Mouse (Mus musculus) right cerebral cortex, postnatal 14 days (tissue): ENCODE measurements around the gene Vmn1r59.
"Not testable (repeated sequence)": the region's sequence is repeated elsewhere in the genome, so short reads cannot be mapped to it uniquely, and the experiment has no call there.

Experiments used
- DNase-seq: peaks from one replicate; pipeline ENCODE4 v3.0.0; 2022

The Vmn1r59 gene

GRCm38 (mm10) chr7:5456674-5457073 lies at the start of gene Vmn1r59:
Gene Vmn1r59 (minus strand): TSS chr7:5456774.
- no peak for DNase-seq

GRCm38 (mm10) chr7:5493856-5494255 lies 37.3 kb upstream of the Vmn1r59 start, which contains the start of gene Vmn2r28:
Gene Vmn2r28 (minus strand): TSS chr7:5493956.
- DNase-seq: not testable (repeated sequence)

- DNase-seq: not testable (repeated sequence)
These were observed 2.6 kb downstream of the Vmn1r59 start for GRCm38 (mm10) chr7:5454011-5454410.

GRCm38 (mm10) chr7:5448627-5449026 lies 7.9 kb downstream of the Vmn1r59 start:
- no peak for DNase-seq

- not testable (repeated sequence) for DNase-seq
These were observed 43.3 kb downstream of the Vmn1r59 start, which contains the start of gene Vmn1r58 for GRCm38 (mm10) chr7:5413296-5413695. Gene Vmn1r58 (minus strand): TSS chr7:5413396.

- DNase-seq: no peak
These were observed 50.4 kb downstream of the Vmn1r59 start for GRCm38 (mm10) chr7:5406201-5406600.
